7 mouse cellular contexts compared by ENCODE assay signal in the genomic region with DNA sequence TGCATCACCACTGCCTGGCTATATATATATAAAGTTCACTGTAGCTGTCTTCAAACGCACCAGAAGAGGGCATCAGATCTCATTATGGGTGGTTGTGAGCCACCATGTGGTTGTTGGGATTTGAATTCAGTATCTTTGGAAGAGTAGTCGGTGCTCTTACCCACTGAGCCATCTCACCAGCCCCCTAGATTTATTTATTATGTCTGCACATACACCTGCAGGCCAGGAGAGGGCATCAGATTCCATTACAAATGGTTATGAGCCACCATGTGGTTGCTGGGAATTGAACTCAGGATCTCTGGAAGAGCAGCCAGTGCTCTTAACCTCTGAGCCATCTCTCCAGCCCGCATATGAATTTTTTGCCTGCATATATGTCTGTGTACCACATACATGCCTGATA.
DNase-seq lines count a peak whose midpoint lies in the region; ATAC-seq and TF ChIP-seq lines count a peak whose summit lies in the region.
"Not testable (repeated sequence)": the region's sequence is repeated elsewhere in the genome, so short reads cannot be mapped to it uniquely, and the experiment has no call there.

No protein-coding gene starts in this region.

- not testable (repeated sequence) for H3K9me3 ChIP-seq in hindbrain, postnatal 0 days (ENCODE audit: low read length); kidney, postnatal 0 days (replicated peaks; ENCODE audit: low read length); liver, embryonic 14.5 days (ENCODE audit: control insufficient read depth, low read length); midbrain, postnatal 0 days (ENCODE audit: low read length)

- H3K36me3 ChIP-seq in hindbrain, postnatal 0 days (ENCODE audit: insufficient read depth, low read length); kidney, postnatal 0 days (ENCODE audit: insufficient read depth, low read length); liver, embryonic 14.5 days (replicated peaks; ENCODE audit: control insufficient read depth, insufficient read depth, low read depth); midbrain, postnatal 0 days (ENCODE audit: insufficient read depth, low read length): not testable (repeated sequence)

- H3K4me3 ChIP-seq in hindbrain, postnatal 0 days (ENCODE audit: low read length); kidney, postnatal 0 days (replicated peaks; ENCODE audit: low read depth, low read length); liver, embryonic 14.5 days (ENCODE audit: insufficient read depth in 1 of 2, low read depth in 2 of 2, low read length in 2 of 2); midbrain, postnatal 0 days (ENCODE audit: low read depth, low read length): not testable (repeated sequence)

- not testable (repeated sequence) for H3K4me2 ChIP-seq in hindbrain, postnatal 0 days (ENCODE audit: low read depth, low read length); kidney, postnatal 0 days (ENCODE audit: low read length); liver, embryonic 14.5 days (ENCODE audit: low read depth); midbrain, postnatal 0 days (ENCODE audit: low read depth, low read length, poor library complexity, severe bottlenecking)

- not testable (repeated sequence) for H3K4me1 ChIP-seq in hindbrain, postnatal 0 days (ENCODE audit: insufficient read depth, low read length); kidney, postnatal 0 days (replicated peaks; ENCODE audit: insufficient read depth, low read length); liver, embryonic 14.5 days (replicated peaks; ENCODE audit: control insufficient read depth in 2 of 2, insufficient read depth in 2 of 2, low read length in 1 of 2); midbrain, postnatal 0 days (ENCODE audit: insufficient read depth, low read length)

- 91% methylated on average over 3 of the region's 3 CpGs for WGBS in hindbrain, postnatal 0 days
- WGBS in kidney, postnatal 0 days, result 94% methylated on average over 3 of the region's 3 CpGs
- WGBS in liver, embryonic 14.5 days (ENCODE audit: insufficient replicate concordance), result 71% methylated on average over 3 of the region's 3 CpGs
- 87% methylated on average over 3 of the region's 3 CpGs for WGBS in midbrain, postnatal 0 days

- not testable (repeated sequence) for H3K27ac ChIP-seq in hindbrain, postnatal 0 days; kidney, postnatal 0 days; liver, embryonic 14.5 days; midbrain, postnatal 0 days (ENCODE audit: low read depth, low read length)

- H3K9ac ChIP-seq in hindbrain, postnatal 0 days (replicated peaks; ENCODE audit: low read length); kidney, postnatal 0 days (ENCODE audit: low read depth, low read length); liver, embryonic 14.5 days (replicated peaks); midbrain, postnatal 0 days (replicated peaks; ENCODE audit: low read length, poor library complexity, severe bottlenecking): not testable (repeated sequence)

- not testable (repeated sequence) for ATAC-seq in hindbrain, postnatal 0 days; kidney, postnatal 0 days (replicated peaks; ENCODE audit: low FRiP score, low read depth); liver, embryonic 14.5 days (ENCODE audit: insufficient read depth); midbrain, postnatal 0 days (ENCODE audit: low FRiP score)

- TF ChIP-seq CTCF in hindbrain, postnatal 0 days (IDR thresholded peaks at IDR 0.05; ENCODE audit: low read depth), result peak; percentile 27; the same call in 1 of the 2 replicates
- TF ChIP-seq CTCF in kidney, postnatal 0 days (IDR thresholded peaks at IDR 0.05; ENCODE audit: low read depth), result peak; percentile 48
- TF ChIP-seq CTCF in liver, embryonic 14.5 days (IDR thresholded peaks at IDR 0.05; ENCODE audit: low read depth), result peak; percentile 30
- peak; percentile 26; the same call in 1 of the 2 replicates for TF ChIP-seq CTCF in midbrain, postnatal 0 days (IDR thresholded peaks at IDR 0.05)

- not testable (repeated sequence) for H3K27me3 ChIP-seq in hindbrain, postnatal 0 days (ENCODE audit: insufficient read depth, low read length); kidney, postnatal 0 days (ENCODE audit: insufficient read depth, low read length); liver, embryonic 14.5 days (ENCODE audit: control insufficient read depth, insufficient read depth, low read length); midbrain, postnatal 0 days (ENCODE audit: insufficient read depth, low read length)

- DNase-seq in CD4-positive, CD25-positive, alpha-beta regulatory T cell, adult 2 months (ENCODE audit: low read depth, low spot score), result peak; percentile 18
- DNase-seq in ES-CJ7 (ENCODE audit: low read depth, low spot score) (peak; percentile 73), ZHBTc4 (ENCODE audit: low read depth, low spot score) (peak; percentile 37)
- not testable (repeated sequence) for DNase-seq in hindbrain, postnatal 0 days (ENCODE audit: low spot score); kidney, postnatal 0 days (ENCODE audit: low spot score); liver, embryonic 14.5 days (ENCODE audit: low read depth in 3 of 3, low spot score in 3 of 3); midbrain, postnatal 0 days (ENCODE audit: low spot score)

- TF ChIP-seq EP300 in liver, embryonic 14.5 days (IDR thresholded peaks at IDR 0.05; ENCODE audit: low read depth), result not testable (repeated sequence)
